Mouse (Mus musculus) ES-E14 (cell line): Measurements from ENCODE around the gene Nat10.

ENCODE experiments used
- CHD2 ChIP-seq: IDR thresholded peaks from 2 replicates; pipeline ENCODE4 v1.6.1; 2014; ENCODE audit warnings: mild to moderate bottlenecking, low read depth, low read length, inconsistent platforms
- MAFK ChIP-seq: IDR thresholded peaks from 2 replicates; pipeline ENCODE4 v1.6.1; 2014; ENCODE audit warnings: mild to moderate bottlenecking, low read depth, low read length, inconsistent platforms; ENCODE audit not compliant: insufficient read depth

- TF ChIP-seq CHD2 (no peak), MAFK (no peak)
Measured at GRCm38 (mm10) chr2:103673609-103674008, 87.5 kb downstream of the Nat10 start.
